Mouse (Mus musculus): ENCODE results near the gene Trim72.

The Trim72 gene

DNA sequence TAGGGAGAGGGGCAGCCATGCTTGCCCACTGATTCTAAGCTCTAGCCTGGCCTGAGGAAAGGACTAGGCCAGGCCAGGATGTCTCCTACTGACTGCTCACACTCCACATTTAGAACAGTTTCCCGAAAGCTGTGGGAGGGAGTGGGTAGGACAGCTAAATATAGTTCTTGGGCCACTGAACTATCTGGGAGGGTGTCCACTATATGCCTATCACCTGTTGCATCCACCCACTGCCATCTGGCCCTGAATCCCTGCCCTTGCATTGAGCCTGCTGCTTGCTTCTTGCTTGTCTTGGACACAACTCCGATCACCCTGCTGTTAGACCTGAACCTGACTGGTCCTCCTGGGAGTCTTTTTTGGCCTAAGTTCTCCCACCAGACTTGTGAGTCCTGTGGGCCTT is at the start of gene Trim72:
Gene Trim72, plus strand, starts transcription at position 262 of the 400 bp plus-strand sequence.
- DNase-seq (ENCODE audit: low read depth, low spot score): peak; percentile 95

DNA sequence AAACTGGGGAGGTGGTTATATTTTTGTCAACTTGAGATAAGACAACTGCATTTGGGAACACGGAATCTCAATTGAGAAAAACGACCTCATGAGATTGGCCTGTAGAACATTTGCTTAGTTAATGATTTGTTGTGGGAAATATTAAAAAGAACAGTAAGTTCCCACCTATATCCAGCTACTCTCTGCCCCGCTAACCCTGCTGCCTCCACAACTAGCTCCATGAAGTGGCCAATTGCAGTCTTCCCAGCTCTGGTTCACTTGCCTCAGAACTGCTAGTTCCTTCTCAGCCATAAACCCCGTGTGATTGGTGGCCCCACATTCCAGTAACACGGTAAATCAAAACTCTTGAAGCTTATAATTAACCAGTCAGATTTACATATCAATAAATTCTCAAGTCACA is 44.4 kb upstream of the Trim72 start:
- DNase-seq (ENCODE audit: low read depth, low spot score): no peak

GRCm38 (mm10) chr7:127966371-127966918 is 37.3 kb upstream of the Trim72 start:
- no peak for DNase-seq (ENCODE audit: low read depth, low spot score)

- peak; percentile 97 for DNase-seq (ENCODE audit: low read depth, low spot score)
These were observed 36.5 kb upstream of the Trim72 start, which contains the start of gene Fus for GRCm38 (mm10) chr7:127967004-127967921. Gene Fus (plus strand): TSS chr7:127967457.

DNA sequence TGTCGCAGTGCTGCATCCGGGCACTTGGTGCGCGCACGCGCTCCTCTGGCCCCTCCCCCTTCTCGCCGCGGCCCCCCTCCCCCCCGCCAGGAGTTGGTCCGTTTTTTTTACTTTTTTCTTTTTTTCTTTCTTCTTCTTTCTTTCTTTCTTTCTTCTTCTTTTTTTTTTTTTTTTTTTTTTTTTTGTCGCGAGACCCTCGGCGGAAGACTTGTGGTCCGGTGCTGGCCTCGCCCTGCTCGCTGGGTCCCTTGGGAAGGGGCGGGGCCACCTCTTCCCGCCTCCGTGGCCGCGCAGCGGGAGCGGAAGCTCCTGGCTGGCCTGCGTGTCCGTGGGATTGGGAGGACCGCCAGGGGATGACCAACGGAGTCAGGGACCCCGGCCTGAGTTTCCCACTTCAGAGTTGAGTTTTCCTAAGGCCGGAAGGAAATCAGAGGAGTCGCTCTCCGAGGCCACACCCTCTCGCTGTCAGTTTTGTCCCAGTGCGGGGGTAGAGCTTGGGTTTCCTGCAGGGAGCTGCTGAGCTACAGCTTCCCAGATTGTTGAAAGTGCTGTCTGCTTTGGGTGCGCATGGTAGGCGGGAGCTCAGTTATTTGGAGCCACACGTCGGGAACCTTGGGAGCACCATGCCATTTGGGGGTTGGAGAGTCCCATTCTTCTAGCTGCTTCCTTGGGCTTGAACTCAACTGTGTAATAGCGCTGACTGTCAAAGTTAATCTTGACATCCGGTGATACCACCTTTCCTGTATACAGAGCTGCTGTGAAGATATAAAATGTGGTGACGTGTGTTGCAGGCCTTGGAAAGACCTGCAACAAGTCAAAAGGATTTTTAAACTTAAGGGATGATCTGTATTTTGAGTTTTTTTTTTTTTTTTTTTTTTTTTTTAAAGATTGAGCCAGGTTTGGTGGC is 35.6 kb upstream of the Trim72 start:
- DNase-seq (ENCODE audit: low read depth, low spot score): peak; percentile 84

DNA sequence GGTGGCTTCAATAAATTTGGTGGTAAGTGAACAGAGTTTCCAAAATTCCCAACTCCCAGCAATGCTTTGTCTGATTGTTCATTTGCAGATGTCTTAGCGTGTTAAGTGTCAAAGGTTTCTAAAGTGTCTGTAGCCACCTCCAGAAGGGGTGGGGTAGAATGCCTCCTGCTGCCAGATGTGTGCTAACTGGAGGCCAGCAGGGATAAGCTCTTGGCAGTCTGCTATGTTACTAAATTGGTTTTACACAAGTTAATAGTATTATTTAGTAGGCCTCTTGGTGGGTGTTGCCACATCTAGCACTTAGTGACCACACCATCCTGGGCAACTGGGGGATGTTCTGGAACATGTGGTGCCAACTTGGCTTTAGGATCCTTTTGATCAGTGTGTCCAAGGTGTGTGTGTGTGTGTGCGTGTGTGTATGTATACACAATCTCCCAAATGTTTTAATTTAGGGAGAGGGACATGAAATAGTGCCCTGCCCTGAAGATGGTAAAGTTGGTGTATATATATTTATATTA is 29.3 kb upstream of the Trim72 start:
- DNase-seq (ENCODE audit: low read depth, low spot score): no peak

- DNase-seq (ENCODE audit: low read depth, low spot score): no peak
These were observed 24.9 kb upstream of the Trim72 start for GRCm38 (mm10) chr7:127978856-127979255.

GRCm38 (mm10) chr7:127980606-127981005 is 23.1 kb upstream of the Trim72 start:
- no peak for DNase-seq (ENCODE audit: low read depth, low spot score)

GRCm38 (mm10) chr7:127988904-127989303 is 14.8 kb upstream of the Trim72 start:
- no peak for DNase-seq (ENCODE audit: low read depth, low spot score)

- peak; percentile 82 for DNase-seq (ENCODE audit: low read depth, low spot score)
These were observed 11.9 kb upstream of the Trim72 start for GRCm38 (mm10) chr7:127991643-127992487.

GRCm38 (mm10) chr7:127992488-127993340 is 11.0 kb upstream of the Trim72 start:
- no peak for DNase-seq (ENCODE audit: low read depth, low spot score)

GRCm38 (mm10) chr7:127993341-127993977 is 10.3 kb upstream of the Trim72 start, which contains the start of gene Pycard:
Gene Pycard (minus strand): TSS chr7:127993867.
- DNase-seq (ENCODE audit: low read depth, low spot score): peak; percentile 44

- DNase-seq (ENCODE audit: low read depth, low spot score): no peak
These were observed 4.3 kb upstream of the Trim72 start for GRCm38 (mm10) chr7:127999436-127999835.

GRCm38 (mm10) chr7:128000068-128000950 is 3.4 kb upstream of the Trim72 start:
- DNase-seq (ENCODE audit: low read depth, low spot score): no peak

DNA sequence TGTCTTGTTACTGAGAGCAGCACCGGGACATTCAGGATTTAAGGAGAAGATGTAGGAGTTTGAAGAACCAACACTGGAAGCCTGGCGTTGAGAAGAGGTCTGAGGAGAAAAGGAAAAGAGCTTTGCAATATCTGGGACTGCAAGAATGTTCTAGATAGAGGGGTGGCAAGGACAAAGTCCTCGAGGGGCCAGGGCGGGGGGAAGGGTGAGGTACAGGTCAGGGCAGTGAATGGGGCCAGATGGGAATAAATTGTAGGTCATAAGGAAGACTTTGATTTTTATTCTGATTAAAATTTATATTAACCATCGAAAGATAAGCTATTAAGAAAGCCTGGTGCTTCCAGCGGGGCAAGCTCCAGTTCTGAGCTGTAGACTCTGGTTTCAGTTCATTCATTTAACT is 651 bp upstream of the Trim72 start:
- DNase-seq (ENCODE audit: low read depth, low spot score): no peak

GRCm38 (mm10) chr7:128004150-128004486 is 369 bp downstream of the Trim72 start:
- DNase-seq (ENCODE audit: low read depth, low spot score): no peak

DNA sequence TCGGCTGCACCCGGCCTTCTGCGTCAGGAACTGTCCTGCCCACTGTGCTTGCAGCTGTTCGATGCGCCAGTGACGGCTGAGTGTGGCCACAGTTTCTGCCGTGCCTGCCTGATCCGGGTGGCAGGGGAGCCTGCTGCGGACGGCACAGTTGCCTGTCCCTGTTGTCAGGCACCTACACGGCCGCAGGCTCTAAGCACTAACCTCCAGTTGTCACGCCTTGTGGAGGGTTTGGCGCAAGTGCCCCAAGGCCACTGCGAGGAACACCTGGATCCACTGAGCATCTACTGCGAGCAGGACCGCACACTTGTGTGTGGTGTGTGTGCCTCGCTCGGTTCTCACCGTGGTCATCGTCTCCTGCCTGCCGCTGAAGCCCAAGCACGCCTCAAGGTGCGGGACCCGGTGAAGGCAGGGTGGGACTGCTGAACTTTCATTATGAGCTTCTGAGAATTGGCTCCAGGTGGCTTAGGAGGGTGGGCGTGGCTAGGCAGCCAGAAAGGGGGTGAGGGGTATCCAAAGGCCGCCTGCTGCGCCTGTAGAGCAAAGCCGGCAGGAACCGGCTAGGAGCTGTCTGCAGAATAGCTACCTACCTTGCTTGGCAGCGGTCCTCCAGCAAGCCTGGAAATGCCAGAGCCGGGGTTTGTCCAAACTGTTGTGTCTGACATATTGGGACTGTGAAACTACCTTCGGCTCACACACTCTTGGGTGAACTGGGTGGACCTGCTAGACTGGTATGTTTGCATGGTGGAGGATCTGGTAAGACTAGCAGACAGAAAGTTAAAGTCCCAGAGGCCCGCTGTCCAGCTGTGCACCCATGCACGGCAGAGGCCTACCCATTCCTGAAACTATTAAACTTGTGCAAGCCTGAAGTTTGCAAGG is 976 bp downstream of the Trim72 start:
- no peak for DNase-seq (ENCODE audit: low read depth, low spot score)
